Mouse (Mus musculus) right cerebral cortex, postnatal 14 days (tissue): Measurements from ENCODE around the gene 6330409D20Rik.
A peak's percentile ranks its signal among the peaks of the same experiment; 100 is the strongest.

ENCODE experiments used
- DNase-seq: peaks from one replicate; pipeline ENCODE4 v3.0.0; 2022

The 6330409D20Rik gene

GRCm38 (mm10) chr2:32740916-32741272, at the start of gene 6330409D20Rik:
Gene 6330409D20Rik (minus strand): TSS chr2:32741016.
- DNase-seq, result no peak

DNA sequence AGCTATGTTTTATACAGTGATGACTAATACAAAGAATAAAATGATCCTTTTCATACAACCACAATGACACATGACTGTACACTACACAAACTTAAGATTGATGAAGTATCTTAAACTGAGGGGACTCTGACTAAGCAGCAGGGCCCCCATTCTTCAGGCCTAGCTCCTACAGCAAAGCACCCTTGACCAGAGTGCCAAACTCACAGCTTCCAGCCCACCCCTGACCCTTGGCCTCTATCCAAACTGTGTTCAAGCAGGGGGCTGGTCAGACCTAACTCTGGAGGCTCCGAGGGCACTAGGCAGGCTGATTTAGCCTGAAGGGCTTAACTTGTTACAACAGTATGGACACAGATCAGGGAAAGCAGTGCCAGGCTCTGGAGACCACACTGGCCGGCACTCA, 47.8 kb upstream of the 6330409D20Rik start:
- no peak for DNase-seq

- DNase-seq, result no peak
These were observed 46.4 kb upstream of the 6330409D20Rik start for GRCm38 (mm10) chr2:32787176-32787575.

GRCm38 (mm10) chr2:32784048-32784681, 43.3 kb upstream of the 6330409D20Rik start, which contains the start of gene Cfap157:
Gene Cfap157 (minus strand): TSS chr2:32784428.
- no peak for DNase-seq

DNA sequence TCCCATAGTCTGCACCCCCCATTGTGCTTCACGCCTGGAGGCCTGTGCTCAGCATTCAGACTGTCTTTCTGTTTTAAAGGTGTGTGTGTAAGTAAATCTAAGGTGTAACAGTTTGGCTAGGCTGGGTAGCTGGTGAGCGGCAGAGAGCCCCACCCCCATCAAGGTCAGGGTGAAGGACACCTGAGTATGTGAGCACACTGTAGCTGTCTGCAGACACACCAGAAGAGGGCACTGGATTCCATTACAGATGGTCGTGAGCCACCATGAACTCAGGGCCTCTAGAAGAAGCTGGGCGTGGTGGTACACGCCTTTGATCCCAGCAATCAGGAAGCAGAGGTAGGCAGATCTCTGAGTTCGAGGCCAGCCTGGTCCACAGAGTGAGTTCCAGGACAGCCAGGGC, 40.9 kb upstream of the 6330409D20Rik start:
- no peak for DNase-seq

- DNase-seq, result no peak
These were observed 38.9 kb upstream of the 6330409D20Rik start for GRCm38 (mm10) chr2:32779714-32780113.

DNA sequence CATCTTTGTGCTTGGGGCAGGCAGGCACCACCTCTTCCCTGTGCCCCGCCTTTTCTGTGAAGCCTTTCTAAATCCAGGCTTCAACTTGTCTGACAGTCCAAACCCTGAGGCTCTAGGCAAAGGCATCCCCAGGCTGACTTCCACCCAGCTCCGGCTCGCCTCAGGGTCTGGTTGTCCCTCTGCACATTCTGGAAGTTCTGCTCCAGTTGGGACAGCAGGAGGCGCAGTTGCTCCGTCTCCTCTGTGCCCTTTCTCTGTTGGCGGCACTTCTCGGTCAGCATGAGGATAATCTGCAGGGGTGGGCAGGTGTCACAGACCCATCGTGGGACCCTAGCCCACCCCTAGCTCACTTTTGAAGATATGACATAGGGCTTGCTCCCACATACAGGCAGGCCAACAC, 38.3 kb upstream of the 6330409D20Rik start:
- DNase-seq, result peak; percentile 69

- no peak for DNase-seq
These were observed 37.3 kb upstream of the 6330409D20Rik start for GRCm38 (mm10) chr2:32778081-32778480.

DNA sequence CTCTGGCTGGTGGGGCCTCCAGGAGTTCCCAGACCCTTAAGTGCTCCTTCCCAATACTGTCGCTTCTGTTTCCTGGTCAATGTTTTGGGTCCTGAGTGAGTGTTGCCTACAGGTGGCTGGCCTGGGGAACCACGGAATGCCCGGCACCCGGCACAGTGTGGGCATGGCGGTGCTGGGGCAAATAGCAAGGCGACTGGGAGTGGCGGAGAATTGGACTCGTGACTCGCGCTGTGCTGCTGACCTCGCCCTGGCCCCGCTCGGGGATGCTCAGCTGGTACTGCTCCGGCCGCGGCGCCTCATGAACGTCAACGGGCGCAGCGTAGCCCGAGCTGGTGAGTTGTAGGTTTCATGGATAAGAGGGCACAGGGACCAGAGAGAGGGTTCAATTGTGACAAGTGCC, 35.4 kb upstream of the 6330409D20Rik start:
- no peak for DNase-seq

DNA sequence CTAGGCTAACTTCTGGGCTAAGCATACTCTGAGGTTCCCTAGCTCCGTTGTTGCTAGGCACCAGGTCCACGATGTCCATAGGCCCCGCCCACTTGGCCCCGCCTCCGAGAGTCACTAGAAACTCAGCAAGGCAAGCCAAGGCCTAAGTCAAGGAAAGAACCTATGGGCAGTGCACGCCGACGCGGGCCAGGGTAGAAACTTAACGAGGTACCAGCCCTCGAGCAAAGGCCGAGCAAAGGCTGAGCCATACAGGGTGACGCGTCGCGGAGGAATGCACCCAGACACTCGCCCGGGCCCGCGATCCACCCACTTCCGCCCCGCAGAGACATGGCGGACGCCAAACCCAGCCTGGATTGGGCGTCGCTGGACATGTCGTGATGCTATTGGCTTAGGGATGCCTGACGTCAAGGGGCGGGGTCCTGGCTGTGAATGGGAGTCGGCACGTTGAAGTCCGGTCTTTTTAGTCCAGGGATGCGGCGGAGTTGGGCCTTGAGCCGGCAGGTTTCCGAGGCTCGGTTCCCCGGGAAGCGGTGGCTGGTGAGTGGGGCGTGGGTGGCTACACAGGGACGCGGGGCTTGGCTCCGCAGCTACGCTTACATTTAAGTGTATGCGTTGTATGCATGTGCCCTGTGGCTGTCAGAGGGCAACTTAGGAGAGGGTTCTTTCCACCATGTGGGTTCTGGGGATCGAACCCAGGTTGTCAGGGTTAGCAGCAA, 34.7 kb upstream of the 6330409D20Rik start, which contains the start of the genes Ttc16 and Ptrh1:
TSS of gene Ttc16 (minus strand) at position 275 of the 716 bp plus-strand sequence.
TSS of gene Ptrh1 (plus strand) at position 428 of the 716 bp plus-strand sequence.
- peak; percentile 95 for DNase-seq

- no peak for DNase-seq
These were observed 31.9 kb upstream of the 6330409D20Rik start for GRCm38 (mm10) chr2:32772626-32773279.

GRCm38 (mm10) chr2:32771886-32772285, 31.1 kb upstream of the 6330409D20Rik start:
- no peak for DNase-seq

GRCm38 (mm10) chr2:32769327-32770085, 28.7 kb upstream of the 6330409D20Rik start:
- no peak for DNase-seq

DNA sequence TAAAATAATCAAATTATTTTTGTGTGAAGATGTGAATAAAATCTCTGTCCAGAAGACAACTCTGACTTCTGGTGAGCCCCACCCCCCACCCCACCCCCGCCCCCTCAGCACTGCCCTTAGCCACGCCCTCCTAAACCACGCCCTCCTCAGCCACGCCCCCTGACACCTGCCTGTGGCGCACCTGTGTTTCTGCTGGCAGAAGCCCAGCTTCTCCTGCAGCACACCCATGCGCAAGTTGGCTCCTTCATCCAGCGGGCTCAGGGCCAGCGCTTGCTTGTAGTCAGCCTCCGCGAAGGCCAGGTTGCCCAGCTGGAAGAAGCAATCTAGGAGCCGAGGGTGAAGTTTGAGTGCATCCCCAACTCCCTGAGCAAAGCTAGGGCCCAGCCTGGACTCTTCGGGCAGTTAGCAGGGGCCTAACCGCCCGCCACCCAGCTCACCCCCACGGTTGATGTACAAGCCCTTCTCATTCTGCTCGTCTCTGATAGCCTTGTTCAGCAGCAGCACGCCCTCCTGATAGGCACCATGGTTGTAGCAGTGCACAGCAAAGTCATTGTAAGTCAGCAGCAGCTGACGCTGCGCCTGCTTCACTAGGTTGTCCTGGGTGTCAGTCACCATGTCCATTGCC, 28.0 kb upstream of the 6330409D20Rik start:
- no peak for DNase-seq

DNA sequence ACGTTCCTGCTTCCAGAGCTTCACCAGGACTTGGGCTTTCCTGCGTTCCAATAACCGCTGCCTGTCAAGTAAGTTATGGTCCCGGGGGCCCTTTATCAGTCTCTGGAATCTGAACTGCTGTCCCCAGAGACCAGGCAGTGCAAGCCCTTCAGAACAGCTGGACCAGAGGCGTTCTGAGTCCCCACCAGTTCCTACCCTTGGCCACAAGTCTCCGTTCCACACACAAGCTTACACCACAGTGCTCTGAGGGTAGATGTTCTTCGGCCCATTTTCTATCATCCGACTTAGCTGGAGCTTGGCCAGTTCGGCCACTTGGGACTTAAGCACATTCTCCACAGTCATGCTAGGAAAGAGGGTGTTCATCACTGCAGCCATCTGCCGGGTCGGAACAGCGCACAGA, 26.4 kb upstream of the 6330409D20Rik start:
- DNase-seq, result no peak

DNA sequence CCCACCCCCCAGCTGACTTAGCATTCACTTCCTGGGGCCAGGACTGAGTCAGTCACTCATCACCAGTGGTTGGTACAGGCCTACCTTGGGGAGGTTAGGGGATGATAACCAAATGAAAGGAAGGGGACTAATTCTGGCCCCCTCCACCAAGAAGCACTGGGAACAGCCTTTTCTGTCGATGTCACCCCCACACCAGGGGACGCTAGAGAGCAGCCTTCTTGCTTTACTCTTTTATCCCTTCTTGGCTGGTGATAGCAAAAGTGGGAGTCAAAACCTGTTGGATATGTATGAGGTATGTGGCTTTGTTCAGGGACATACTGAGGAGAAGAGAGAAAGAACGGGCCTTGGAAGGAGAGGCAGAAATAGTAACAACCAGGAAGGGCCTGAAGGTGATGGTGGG, 22.5 kb upstream of the 6330409D20Rik start:
- no peak for DNase-seq

DNA sequence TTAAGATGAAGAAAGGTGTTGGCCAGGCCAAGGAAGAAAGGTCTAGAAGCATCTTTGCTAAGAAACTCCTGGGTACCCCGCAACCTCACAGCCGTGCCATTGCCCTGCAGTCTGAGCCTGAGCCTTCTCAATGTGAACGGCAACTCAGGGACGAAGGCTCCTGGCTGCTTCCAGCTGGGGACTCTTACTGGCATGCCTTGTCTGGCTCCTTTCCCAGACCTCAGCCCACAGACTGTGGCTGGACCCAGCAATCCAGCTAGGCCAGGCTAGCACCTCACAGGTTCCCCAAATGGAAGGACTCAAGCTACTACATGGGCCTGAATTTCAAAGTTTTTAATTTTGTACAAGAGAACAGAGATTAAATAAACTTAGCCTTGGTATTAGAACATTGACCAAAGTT, 21.0 kb upstream of the 6330409D20Rik start:
- no peak for DNase-seq

- no peak for DNase-seq
These were observed 20.5 kb upstream of the 6330409D20Rik start for GRCm38 (mm10) chr2:32761361-32761760.

DNA sequence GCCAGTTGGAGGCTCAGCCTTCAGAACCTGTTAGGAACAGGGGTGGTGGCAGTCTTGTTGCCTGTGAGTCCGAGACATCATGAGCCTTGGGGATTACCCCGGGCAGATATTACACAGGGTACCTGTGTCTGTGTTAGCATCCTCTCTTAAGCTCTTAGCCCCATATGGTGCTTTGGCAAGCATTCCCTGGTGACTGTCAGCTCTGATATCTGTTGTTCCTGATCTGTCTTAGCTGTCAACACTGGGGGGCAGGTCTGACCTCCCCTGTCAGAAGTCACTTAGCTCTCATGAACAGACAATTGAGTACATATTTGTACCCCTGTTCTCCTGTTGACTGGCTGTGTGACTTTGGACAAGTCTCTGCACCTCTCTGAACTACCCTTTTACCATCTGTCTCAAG, 18.2 kb upstream of the 6330409D20Rik start:
- no peak for DNase-seq

DNA sequence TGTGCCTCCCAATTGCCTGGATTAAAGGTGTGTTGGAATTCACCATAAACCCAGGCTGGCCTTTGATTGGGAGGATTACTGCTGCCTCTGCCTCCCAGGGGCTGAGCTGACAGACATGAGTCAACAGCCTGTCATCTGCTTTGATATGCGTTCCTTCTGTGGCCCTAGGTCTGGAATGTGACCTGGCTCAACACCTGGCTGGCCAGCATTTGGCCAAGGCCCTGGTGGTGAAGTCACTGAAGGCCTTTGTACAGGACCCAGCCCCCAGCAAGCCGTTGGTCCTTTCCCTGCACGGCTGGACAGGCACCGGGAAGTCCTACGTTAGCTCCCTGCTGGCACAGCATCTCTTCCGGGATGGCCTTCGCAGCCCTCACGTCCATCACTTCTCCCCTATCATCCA, 17.7 kb upstream of the 6330409D20Rik start:
- no peak for DNase-seq

DNA sequence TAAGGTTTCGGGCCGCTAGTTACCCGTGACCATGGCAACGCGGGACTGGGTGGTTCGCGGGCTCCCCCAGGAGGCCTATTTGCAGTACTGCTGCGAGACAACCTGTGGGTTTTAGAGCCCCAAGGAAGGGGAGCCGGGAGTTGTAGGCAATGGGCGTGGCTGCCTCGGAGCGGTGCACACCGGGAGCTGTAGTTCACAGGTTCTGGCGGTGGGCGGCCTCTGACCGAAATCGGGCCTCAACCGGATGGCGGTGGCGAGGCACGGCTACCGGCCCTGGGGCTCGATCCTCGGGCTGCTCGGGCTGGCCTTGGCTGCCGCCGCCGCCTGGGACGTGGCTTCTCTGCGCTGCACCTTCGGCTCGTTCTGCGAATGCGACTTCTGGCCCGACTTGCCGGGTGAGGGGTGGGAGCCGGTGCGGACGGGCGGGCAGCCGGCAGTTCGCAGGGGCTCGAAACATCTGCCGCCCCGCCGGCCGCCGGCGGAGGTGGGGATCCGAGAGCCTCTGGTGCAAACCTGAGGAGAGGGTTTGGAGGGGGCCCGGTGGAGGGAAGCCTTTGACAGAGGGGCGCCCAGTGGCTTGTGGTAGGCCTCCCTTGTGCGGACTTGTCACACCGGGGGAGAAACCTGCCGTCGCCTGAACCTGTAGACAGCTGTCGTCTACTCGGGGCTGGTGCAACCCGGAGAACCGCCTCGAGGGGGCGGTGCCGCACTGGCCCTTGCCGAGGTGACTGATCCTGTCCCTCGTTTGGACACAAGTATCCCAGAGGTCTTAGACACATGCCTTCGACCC, 16.4 kb upstream of the 6330409D20Rik start, which contains the start of gene Tor2a:
TSS of gene Tor2a (plus strand) at position 179 of the 790 bp plus-strand sequence.
- DNase-seq, result peak; percentile 97

DNA sequence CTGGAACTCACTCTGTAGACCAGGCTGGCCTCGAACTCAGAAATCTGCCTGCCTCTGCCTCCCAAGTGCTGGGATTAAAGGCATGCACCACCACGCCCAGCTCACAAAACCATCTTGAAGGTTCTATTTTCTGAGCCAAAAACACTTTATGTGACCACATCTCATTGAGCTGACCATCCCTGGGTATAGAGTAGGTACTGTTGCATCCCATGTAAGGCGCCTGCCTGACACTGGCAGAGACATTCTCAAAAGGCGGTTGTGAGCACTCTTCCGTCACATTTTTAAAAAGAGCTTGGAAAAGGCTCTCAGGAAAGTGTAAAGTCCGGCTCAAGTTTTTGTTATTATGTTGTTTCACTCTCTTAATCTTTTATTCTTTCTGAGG, 15.8 kb upstream of the 6330409D20Rik start:
- no peak for DNase-seq
